Mouse (Mus musculus) small intestine, adult 2 months (tissue): ENCODE measurements around the gene Cenpn.

Source experiments
- CTCF ChIP-seq: fragments of 200-500 bp; IDR thresholded peaks from 2 replicates; pipeline ENCODE4 v1.5.1; 2012; ENCODE audit warnings: low read depth, mild to moderate bottlenecking, control low read depth, inconsistent platforms, low read length, moderate library complexity, mixed read lengths; ENCODE audit not compliant: insufficient replicate concordance, insufficient read length; ENCODE audit errors: extremely low read depth
- POLR2A ChIP-seq: fragments of 200-500 bp; IDR thresholded peaks from 2 replicates; pipeline ENCODE4 v1.6.1; 2012; ENCODE audit warnings: low read depth, mild to moderate bottlenecking, control low read depth, inconsistent platforms, low read length, moderate library complexity

DNA sequence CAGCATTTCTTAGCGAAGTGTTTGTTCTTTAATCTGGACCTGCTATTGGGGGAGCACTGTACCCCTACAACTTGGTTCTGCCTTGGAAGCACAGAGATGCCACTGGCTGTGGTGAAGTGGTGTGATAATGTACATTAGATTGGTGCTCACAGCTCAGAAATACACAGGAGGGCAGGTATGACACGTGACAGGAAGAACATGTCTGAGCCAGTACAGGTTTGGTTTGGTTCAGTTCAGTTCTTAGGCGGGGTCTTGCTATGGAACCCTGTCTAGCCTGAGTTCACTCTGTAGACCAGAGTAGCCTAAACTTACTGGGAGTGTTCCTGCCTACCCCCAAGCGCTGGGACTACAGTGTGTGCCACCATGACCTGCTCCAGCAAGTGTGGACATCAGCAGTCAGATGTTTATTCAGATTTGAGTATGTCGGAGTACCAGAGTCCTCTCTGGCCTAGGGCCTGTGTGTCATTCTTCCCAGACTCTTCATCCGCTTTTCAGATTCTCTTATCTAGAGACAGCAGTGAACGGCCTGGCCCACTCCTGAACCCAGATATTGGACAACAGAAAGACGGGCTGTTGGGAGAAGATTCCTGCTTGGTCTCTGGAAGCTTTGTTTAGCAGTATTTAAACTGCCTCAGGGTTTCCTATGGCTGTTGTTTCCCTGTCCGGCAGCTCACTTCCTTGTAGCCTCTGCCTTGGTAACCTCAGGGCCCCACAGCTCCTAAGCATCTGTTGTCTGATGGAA is 23.8 kb downstream of the Cenpn start:
- TF ChIP-seq POLR2A (no peak), CTCF (no peak)
